Mouse (Mus musculus) 3134 (cell line): ENCODE measurements around the gene Ctnnd2.

ENCODE experiments used
- DNase-seq: peaks from one replicate; pipeline ENCODE4 v3.0.0-alpha.2; 2011; ENCODE audit warnings: low spot score; ENCODE audit not compliant: insufficient read length; ENCODE audit errors: extremely low read depth

The Ctnnd2 gene

GRCm38 (mm10) chr15:30695859-30696258 lies 523.5 kb downstream of the Ctnnd2 start:
- DNase-seq, result no peak

DNA sequence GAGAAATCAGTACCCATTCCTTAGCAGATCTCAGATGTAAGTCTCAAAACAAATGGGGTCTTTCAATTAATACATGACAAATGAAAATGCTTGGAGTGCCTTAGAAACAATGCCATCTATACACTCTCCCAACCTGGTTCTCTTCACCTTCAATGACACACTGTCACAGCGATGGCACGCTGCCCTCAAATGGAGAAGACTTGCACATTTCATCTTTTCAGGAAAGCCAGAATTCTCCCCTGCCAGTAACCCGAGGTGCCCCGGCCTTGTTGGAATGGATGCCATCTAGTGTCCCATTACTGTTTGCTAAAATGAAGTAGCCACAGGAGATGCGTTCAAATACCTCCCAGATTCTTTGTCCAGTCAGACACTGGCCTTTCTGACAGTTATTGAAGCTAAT lies 525.0 kb downstream of the Ctnnd2 start:
- no peak for DNase-seq

- no peak for DNase-seq
Measured at GRCm38 (mm10) chr15:30700762-30701161, 528.4 kb downstream of the Ctnnd2 start.

DNA sequence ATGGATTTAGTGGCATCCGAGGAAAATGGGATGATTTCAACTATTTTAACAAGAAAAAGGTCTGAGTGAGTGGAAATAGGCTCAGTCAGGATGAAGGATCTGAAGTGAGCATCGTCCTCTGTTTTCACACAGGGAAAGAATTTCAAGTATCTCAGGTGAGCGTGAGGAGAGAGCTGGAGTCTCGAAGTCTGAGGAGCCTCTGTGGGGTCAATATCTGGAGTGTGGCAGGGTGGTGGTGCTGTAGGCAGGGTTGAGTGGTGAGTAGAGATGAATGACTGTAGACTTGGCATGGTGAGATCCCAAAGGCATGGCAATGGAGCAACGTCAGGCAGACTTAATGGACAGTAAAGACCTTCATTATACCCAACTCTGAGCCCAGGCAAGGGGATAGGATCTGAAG lies 529.2 kb downstream of the Ctnnd2 start:
- no peak for DNase-seq

GRCm38 (mm10) chr15:30709026-30709753 lies 536.8 kb downstream of the Ctnnd2 start:
- DNase-seq, result no peak

GRCm38 (mm10) chr15:30709754-30710105 lies 537.3 kb downstream of the Ctnnd2 start:
- DNase-seq, result no peak

GRCm38 (mm10) chr15:30714823-30715222 lies 542.4 kb downstream of the Ctnnd2 start:
- no peak for DNase-seq

DNA sequence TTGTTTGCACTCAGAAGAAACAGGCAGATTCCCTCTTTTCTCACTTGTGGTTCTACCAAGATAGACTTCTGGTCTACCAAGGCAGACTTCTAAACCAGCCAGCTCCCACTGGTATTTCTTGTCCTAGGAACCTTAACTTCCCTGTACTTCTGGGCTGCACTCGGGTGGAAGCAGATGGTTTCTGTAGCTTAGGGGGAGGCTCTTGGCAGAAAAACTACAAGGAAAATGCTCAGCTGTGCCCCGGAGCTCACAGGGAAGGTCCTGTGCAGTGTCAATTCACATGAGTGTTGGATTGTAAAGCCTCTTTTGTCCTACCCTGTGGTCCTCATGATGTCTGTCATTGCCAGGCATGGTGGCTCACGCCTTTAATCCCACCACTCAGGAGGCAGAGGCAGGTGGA lies 546.4 kb downstream of the Ctnnd2 start:
- no peak for DNase-seq

GRCm38 (mm10) chr15:30719226-30719625 lies 546.8 kb downstream of the Ctnnd2 start:
- DNase-seq, result no peak

DNA sequence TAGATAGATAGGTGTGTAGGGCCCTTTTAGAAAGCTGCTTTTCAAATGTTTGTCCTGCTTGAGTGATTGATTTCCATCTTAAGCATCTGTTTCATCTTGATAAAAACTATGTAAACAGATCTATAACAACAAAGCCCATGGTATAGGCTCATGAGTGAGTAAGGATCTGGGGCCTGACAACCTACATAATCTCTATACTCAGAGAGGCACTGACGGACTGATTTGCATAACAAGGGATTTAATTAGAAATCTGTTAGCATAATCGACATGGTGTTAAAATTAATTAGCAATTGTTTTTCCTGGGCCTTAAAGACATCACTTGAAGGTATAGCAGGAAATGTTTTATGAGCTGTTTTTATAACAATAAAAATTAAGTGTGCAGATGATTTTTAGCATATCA lies 548.7 kb downstream of the Ctnnd2 start:
- DNase-seq, result no peak

DNA sequence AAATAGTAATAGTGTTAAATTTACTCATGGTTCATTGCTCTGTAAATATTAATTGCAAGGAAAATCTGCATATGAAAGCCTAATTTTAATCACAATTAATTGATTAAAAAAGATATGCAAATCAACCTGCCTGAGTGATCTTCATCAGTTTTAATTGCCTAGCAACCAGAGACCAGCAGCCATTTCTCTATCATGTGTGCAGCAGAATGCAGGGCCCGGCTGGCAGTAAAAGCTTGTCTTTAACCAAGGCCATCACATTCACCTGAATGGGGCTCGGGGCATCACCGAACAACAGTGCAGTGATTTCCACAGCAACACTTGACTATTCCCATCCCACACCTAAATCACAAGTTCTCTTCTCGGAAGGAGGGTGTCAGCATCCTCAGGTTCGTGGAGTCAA lies 553.7 kb downstream of the Ctnnd2 start:
- no peak for DNase-seq

- DNase-seq, result no peak
Measured at GRCm38 (mm10) chr15:30738178-30738577, 565.8 kb downstream of the Ctnnd2 start.

- DNase-seq, result no peak
Measured at GRCm38 (mm10) chr15:30740728-30741127, 568.3 kb downstream of the Ctnnd2 start.

DNA sequence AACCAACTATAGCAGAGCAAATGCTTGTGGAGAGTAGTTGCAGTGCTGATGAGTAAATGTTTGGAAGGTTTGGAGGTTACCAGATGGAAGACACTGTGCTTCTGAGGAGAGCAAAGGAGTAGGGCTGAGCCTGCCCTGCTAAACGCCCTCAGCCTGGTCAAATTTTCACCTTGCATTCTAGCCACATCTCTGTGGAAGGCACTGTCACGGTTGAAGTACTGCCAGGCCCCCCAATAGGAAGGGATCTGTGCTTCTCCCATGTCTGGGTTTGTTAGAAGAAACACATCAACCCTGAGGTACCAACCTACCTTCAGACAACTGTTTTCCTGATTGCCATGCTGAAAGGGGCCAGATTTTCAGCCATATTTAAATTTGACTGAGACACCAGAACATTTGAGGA lies 585.6 kb downstream of the Ctnnd2 start:
- no peak for DNase-seq

DNA sequence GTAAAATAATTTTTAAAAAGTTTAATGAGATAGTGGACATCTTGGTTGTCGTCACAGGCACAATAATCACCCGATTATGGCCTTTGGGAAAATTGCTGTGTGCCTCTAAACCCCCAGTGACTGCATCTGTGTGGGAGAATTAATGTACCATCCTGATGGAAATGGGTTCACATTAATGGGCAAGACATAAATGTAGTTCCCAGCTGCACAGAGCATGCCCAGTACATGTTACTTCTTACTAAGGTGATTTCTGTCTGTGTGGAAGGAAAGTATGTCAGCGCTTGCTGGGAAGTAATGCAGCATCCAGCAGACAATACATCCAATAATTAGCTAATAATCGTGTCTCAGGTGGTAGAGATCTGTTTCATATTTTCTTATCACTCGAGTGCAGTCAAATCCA lies 589.8 kb downstream of the Ctnnd2 start:
- no peak for DNase-seq

GRCm38 (mm10) chr15:30762695-30763285 lies 590.4 kb downstream of the Ctnnd2 start:
- no peak for DNase-seq

DNA sequence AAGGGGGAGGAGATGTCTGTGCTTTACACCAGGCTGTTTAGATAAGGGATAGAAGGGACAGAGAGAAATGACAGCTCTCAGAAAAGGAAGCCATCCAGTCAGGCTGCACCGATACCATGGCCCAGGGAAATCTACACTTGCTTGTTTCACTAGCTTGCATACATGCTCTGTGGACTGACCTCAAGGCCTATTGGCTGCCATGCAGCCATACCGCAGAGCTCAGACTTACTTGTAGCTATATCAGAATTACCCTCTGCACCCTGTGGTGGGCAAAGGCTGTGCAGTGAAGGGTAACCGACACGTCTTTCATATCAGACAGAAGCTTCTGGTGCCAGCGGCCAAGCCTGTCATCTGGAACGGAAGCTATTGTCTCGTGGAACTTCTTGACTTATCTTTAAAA lies 604.5 kb downstream of the Ctnnd2 start:
- no peak for DNase-seq

- DNase-seq, result no peak
Measured at GRCm38 (mm10) chr15:30777801-30778200, 605.4 kb downstream of the Ctnnd2 start.

- no peak for DNase-seq
Measured at GRCm38 (mm10) chr15:30779903-30780302, 607.5 kb downstream of the Ctnnd2 start.

GRCm38 (mm10) chr15:30780977-30781376 lies 608.6 kb downstream of the Ctnnd2 start:
- DNase-seq, result no peak

DNA sequence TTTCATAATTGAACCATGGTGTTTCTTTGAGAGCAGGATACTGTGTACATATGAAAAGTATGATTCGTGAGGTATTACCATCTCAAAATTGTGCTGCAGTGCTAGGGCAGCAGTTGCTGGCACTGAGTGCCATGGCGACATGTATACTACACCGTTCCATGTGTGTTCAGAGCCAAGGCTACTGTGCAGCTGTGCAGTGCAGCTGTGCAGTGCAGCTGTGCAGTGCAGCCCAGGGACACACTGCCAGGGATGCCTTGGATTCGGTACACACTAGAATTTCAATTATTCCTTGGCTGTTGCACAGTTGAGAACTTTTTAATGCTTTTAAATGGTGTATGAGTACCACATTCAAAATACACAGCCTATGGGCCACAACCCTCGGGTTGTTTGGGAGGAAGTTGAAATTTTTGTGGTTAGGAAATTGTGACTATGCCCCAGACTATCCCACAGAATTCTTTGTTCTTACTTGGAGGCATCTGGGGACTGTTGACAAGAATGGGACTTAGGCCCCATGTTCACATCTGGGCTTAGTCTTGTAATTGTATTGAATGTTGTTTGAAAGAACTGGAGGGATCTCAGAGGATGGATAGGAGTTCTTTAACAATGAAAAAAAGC lies 613.4 kb downstream of the Ctnnd2 start:
- DNase-seq, result peak; percentile 10

GRCm38 (mm10) chr15:30793260-30793659 lies 620.9 kb downstream of the Ctnnd2 start:
- no peak for DNase-seq
